Mouse (Mus musculus): ENCODE measurements at regions not wholly inside any gene's neighbourhood (a gene's known extent, or its start where the extent isn't known, plus 50 kb on each side); places are given as distances from the start of the nearest gene placed in this dataset.

GRCm38 (mm10) chr3:61849317-61849716 lies 483.6 kb upstream of the B430305J03Rik start:
- no peak for DNase-seq (ENCODE audit: low read depth)

- no peak for DNase-seq (ENCODE audit: low read depth)
Measured at GRCm38 (mm10) chr3:61846703-61847102, 481.0 kb upstream of the B430305J03Rik start.

GRCm38 (mm10) chr3:61839355-61840009 lies 473.7 kb upstream of the B430305J03Rik start:
- DNase-seq (ENCODE audit: low read depth), result peak; percentile 70

GRCm38 (mm10) chr3:61816807-61817206 lies 451.1 kb upstream of the B430305J03Rik start:
- no peak for DNase-seq (ENCODE audit: low read depth)

GRCm38 (mm10) chr3:61796021-61796420 lies 430.3 kb upstream of the B430305J03Rik start:
- DNase-seq (ENCODE audit: low read depth), result no peak

GRCm38 (mm10) chr3:61790674-61791073 lies 424.9 kb upstream of the B430305J03Rik start:
- DNase-seq (ENCODE audit: low read depth), result no peak
